ENCODE assay signal across 16 mouse cellular contexts in the genomic region with DNA sequence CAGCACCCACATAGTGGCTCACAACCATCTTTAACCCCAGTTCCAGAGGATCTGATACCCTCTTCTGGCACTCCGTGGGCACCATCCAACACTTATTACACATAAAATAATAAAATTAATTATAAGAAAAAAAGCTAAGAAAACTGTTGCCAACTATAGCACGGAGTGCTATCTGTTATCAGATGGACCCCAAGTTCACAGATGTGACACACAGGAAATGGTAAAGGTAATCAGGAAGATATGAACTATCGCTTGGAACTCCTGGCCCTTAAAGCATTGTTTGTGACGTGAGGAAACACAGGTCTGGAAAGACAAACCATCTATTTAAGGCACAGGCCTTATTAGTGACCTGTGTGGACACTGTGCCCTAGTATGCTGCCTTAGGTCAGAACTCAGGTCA.
"Had no signal": no experiment of that assay in that cellular context is flagged by ENCODE, and none has a peak within 500 bp of the region (broad histone marks: within the 10 kb centered on the region; RNA-seq: fewer than 3 reads in every experiment).

No protein-coding gene starts in this region.

- DNase-seq: retina, postnatal 1 day; right cerebral cortex, adult 18-20 months; right cerebral cortex, postnatal 14 days; right cerebral cortex, postnatal 25 days; right cerebral cortex, postnatal 4 days; spleen, adult 18-20 months; thymus, adult 18-20 months; thymus, adult 2 months; thymus, postnatal 14 days; thymus, postnatal 25 days; thymus, postnatal 36 days; thymus, postnatal 4 days had no signal

- H3K4me1 ChIP-seq: neural tube, embryonic 15.5 days; stomach, embryonic 15.5 days had no signal

- H3K4me3 ChIP-seq: neural tube, embryonic 13.5 days; neural tube, embryonic 15.5 days; stomach, embryonic 15.5 days had no signal

- H3K9me3 ChIP-seq: neural tube, embryonic 13.5 days; neural tube, embryonic 15.5 days; stomach, embryonic 15.5 days had no signal

- H3K9ac ChIP-seq: neural tube, embryonic 13.5 days; neural tube, embryonic 15.5 days; stomach, embryonic 15.5 days had no signal

- H3K27me3 ChIP-seq: neural tube, embryonic 13.5 days; neural tube, embryonic 15.5 days; stomach, embryonic 15.5 days had no signal

- H3K4me2 ChIP-seq: neural tube, embryonic 13.5 days; neural tube, embryonic 15.5 days; stomach, embryonic 15.5 days had no signal

- H3K27ac ChIP-seq: neural tube, embryonic 13.5 days; neural tube, embryonic 15.5 days; stomach, embryonic 15.5 days; stomach, postnatal 0 days had no signal

- H3K36me3 ChIP-seq: neural tube, embryonic 13.5 days; neural tube, embryonic 15.5 days; stomach, embryonic 15.5 days had no signal
